Mouse (Mus musculus) C2C12 (cell line): Measurements from ENCODE around the gene Lpar2. TPM values are rescaled to one million over a fixed set of nuclear protein-coding genes. Genes with fewer than 3 reads are reported as not detected.

Source experiments
- H3K27me3 ChIP-seq: one replicate; pipeline ENCODE4 v1.6.1; 2011; ENCODE audit not compliant: control insufficient read depth, insufficient read depth, insufficient read length
- H3K36me3 ChIP-seq: one replicate; pipeline ENCODE4 v1.6.1; 2011; ENCODE audit not compliant: control insufficient read depth, insufficient read depth
- H3K4me3 ChIP-seq: one replicate; pipeline ENCODE4 v1.5.1; 2011; ENCODE audit warnings: mild to moderate bottlenecking, control low read depth; ENCODE audit not compliant: poor library complexity, insufficient read depth, severe bottlenecking
- H3K79me2 ChIP-seq: one replicate; pipeline ENCODE4 v1.6.1; 2011; ENCODE audit not compliant: control insufficient read depth, insufficient read depth
- H3K79me3 ChIP-seq: one replicate; pipeline ENCODE4 v1.6.1; 2011; ENCODE audit warnings: low read depth, control low read depth
- H3ac ChIP-seq: one replicate; pipeline ENCODE3; 2011; ENCODE audit warnings: low read depth; ENCODE audit not compliant: control insufficient read depth, insufficient read length
- CEBPB ChIP-seq: IDR thresholded peaks from one replicate; pipeline ENCODE4 v1.6.1; 2011; ENCODE audit warnings: low read depth, mild to moderate bottlenecking, control low read depth, moderate library complexity
- CTCF ChIP-seq: IDR thresholded peaks from one replicate; pipeline ENCODE4 v1.5.1; 2011; ENCODE audit not compliant: control insufficient read depth, insufficient read depth, insufficient read length
- FOSL1 ChIP-seq: IDR thresholded peaks from one replicate; pipeline ENCODE4 v1.8.0; 2011; ENCODE audit warnings: mild to moderate bottlenecking, low read length; ENCODE audit not compliant: poor library complexity, insufficient read depth, severe bottlenecking
- MAX ChIP-seq: IDR thresholded peaks from one replicate; pipeline ENCODE4 v1.6.1; 2011; ENCODE audit warnings: mild to moderate bottlenecking, control low read depth
- MYOD1 ChIP-seq: IDR thresholded peaks from one replicate; pipeline ENCODE4 v1.6.1; 2011; ENCODE audit warnings: low read depth; ENCODE audit not compliant: control insufficient read depth, insufficient read length
- MYOG ChIP-seq: IDR thresholded peaks from one replicate; pipeline ENCODE4 v1.6.1; 2011; ENCODE audit not compliant: control insufficient read depth, insufficient read length; ENCODE audit errors: extremely low read depth
- USF1 ChIP-seq: IDR thresholded peaks from one replicate; pipeline ENCODE4 v1.6.1; 2011; ENCODE audit warnings: low read depth, mild to moderate bottlenecking, control low read depth, moderate library complexity
- polyA plus RNA-seq: library from polyadenylated mRNA; unstranded; fragments of >200 nt; fragmentation: generic; extraction: Trizol; gene quantifications from one replicate; pipeline ENCODE4 v1.2.1, GENCODE M21; 2012; ENCODE audit warnings: missing spikeins

Gene Lpar2
- polyA plus RNA-seq, 1 experiment = 1.5 TPM

DNA sequence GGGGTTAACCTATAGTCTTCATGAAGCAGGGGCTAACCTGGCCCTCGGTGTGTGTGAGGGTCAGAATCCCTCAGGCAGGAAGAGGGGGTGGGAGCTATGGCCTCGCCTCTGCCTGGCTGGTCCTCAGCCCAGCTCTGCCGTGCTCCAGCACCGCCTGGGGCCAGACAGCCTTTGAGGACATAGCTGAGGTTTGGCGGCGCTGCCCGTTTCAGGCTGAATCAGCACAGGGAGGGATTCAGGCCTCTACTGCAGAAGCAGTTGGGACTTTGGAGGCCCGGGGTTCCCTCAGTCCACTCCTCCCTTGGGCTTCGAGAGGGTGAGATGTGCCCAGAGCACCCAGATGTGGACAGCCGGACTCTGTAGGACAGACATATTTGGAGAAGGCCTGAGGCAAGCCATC is 53.9 kb downstream of the Lpar2 start:
- no peaks in the 10 kb centered on the region for H3K79me3 ChIP-seq
- no peaks in the 10 kb centered on the region for H3K79me2 ChIP-seq
- no peak overlapping the region for H3K4me3 ChIP-seq
- H3ac ChIP-seq = no peak overlapping the region
- H3K27me3 ChIP-seq = peaks cover under 1% of the 10 kb centered on the region
- no peak for TF ChIP-seq CTCF
- no peak for TF ChIP-seq FOSL1
- no peak for TF ChIP-seq USF1
- no peaks in the 10 kb centered on the region for H3K36me3 ChIP-seq

- TF ChIP-seq MAX = no peak
Observed at GRCm38 (mm10) chr8:69876967-69877366, 54.7 kb downstream of the Lpar2 start.

DNA sequence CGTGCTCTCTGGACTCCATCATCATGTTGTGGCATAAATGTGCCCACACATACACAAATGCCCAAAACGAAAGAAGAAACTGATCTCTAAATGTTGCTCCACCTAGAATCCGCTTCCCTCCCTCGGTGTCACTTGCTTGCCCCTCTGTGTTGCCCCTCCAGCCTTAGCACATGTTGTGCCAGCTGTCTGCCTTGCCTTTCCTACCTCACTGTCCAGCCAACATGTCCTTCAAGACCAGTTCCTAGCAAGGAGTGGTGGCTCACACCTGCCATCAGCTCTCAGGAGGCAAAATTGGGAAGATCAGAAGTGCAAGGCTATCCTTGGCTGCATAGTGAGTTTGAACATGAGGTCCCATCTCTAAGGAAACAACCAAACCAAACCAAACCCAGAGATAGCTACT is 55.2 kb downstream of the Lpar2 start:
- H3ac ChIP-seq = no peak overlapping the region
- H3K4me3 ChIP-seq = no peak overlapping the region
- H3K36me3 ChIP-seq = no peaks in the 10 kb centered on the region
- TF ChIP-seq CEBPB (no peak), MYOD1 (no peak), MAX (no peak), FOSL1 (no peak), CTCF (no peak), USF1 (no peak), MYOG (no peak)
- no peaks in the 10 kb centered on the region for H3K27me3 ChIP-seq
- H3K79me2 ChIP-seq = no peaks in the 10 kb centered on the region
- H3K79me3 ChIP-seq = no peaks in the 10 kb centered on the region

More at GRCm38 (mm10) chr8:69876967-69877366, 54.7 kb downstream of the Lpar2 start:
- Histone ChIP-seq H3ac (no peak overlapping the region), H3K79me2 (no peaks in the 10 kb centered on the region), H3K36me3 (no peaks in the 10 kb centered on the region), H3K27me3 (no peaks in the 10 kb centered on the region), H3K4me3 (no peak overlapping the region), H3K79me3 (no peaks in the 10 kb centered on the region)

- no peak overlapping the region for H3ac ChIP-seq
- H3K4me3 ChIP-seq = no peak overlapping the region
- H3K79me2 ChIP-seq = no peaks in the 10 kb centered on the region
- H3K79me3 ChIP-seq = no peaks in the 10 kb centered on the region
- H3K27me3 ChIP-seq = no peaks in the 10 kb centered on the region
- no peaks in the 10 kb centered on the region for H3K36me3 ChIP-seq
- no peak for TF ChIP-seq USF1
- no peak for TF ChIP-seq MYOG
Observed at GRCm38 (mm10) chr8:69877992-69878391, 55.8 kb downstream of the Lpar2 start.

DNA sequence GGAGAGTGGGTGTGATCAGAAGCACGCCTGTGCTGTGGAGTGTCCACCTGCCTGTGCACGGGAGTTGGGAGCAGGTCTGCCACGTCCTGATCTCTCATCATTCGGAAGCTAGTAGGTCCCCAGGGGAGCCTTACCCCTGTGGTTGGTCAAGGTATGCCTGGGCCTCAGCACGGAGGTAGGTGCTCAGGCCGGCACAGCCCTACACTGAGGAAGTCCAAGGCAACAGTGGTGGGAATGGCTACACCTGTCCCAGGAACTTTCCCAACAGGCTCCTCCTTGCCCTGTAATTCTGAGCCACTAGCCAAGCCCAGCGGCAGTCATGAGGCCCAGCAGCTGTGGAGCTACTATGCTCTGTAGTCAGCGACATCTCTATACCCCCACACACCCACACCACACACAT is 57.4 kb downstream of the Lpar2 start:
- no peaks in the 10 kb centered on the region for H3K79me2 ChIP-seq
- no peak overlapping the region for H3ac ChIP-seq
- no peak overlapping the region for H3K4me3 ChIP-seq
- TF ChIP-seq MAX = no peak
- no peak for TF ChIP-seq MYOG
- no peak for TF ChIP-seq FOSL1
- TF ChIP-seq CTCF = no peak
- TF ChIP-seq CEBPB = no peak
- no peaks in the 10 kb centered on the region for H3K27me3 ChIP-seq
- H3K36me3 ChIP-seq = no peaks in the 10 kb centered on the region
- H3K79me3 ChIP-seq = no peaks in the 10 kb centered on the region

Other genes with a start within 250 kb of the Lpar2 start
- 3.5 TPM for gene Zfp868, start 196.9 kb upstream of the Lpar2 start, polyA plus RNA-seq
- gene Zfp964, start 167.9 kb upstream of the Lpar2 start, polyA plus RNA-seq = 0.14 TPM
- 5.2 TPM for gene Zfp869, start 111.7 kb upstream of the Lpar2 start, polyA plus RNA-seq
- 0.42 TPM for gene Zfp963, start 72.5 kb upstream of the Lpar2 start, polyA plus RNA-seq
- 0.28 TPM for gene Gm20422, start 47.5 kb upstream of the Lpar2 start, polyA plus RNA-seq
- gene Atp13a1, start 31.3 kb upstream of the Lpar2 start, polyA plus RNA-seq = 36.2 TPM
- gene Zfp866, start 31.3 kb upstream of the Lpar2 start, polyA plus RNA-seq = 3.9 TPM
- gene Gmip, start 13.8 kb upstream of the Lpar2 start, polyA plus RNA-seq = 6.8 TPM
- gene Pbx4, start 10.1 kb downstream of the Lpar2 start, polyA plus RNA-seq = 1.6 TPM
- 0.02 TPM for gene Cilp2, start 65.3 kb downstream of the Lpar2 start, polyA plus RNA-seq
- gene Tssk6, start 79.8 kb downstream of the Lpar2 start, polyA plus RNA-seq = 0.57 TPM
- 135 TPM for gene Ndufa13, start 80.1 kb downstream of the Lpar2 start, polyA plus RNA-seq
- 2.6 TPM for gene Yjefn3, start 80.3 kb downstream of the Lpar2 start, polyA plus RNA-seq
- 59.3 TPM for gene Gatad2a, start 174.0 kb downstream of the Lpar2 start, polyA plus RNA-seq
- gene Mau2, start 220.3 kb downstream of the Lpar2 start, polyA plus RNA-seq = 24.0 TPM
- 28.2 TPM for gene Sugp1, start 220.4 kb downstream of the Lpar2 start, polyA plus RNA-seq